Mouse (Mus musculus): Measurements from ENCODE around the gene Mkrn1. TPM values are rescaled to one million over a fixed set of nuclear protein-coding genes. Genes with fewer than 3 reads are reported as not detected.

Mkrn1 gene
- 219 TPM for polyA plus RNA-seq (2017; shearing (Covaris generic))

DNA sequence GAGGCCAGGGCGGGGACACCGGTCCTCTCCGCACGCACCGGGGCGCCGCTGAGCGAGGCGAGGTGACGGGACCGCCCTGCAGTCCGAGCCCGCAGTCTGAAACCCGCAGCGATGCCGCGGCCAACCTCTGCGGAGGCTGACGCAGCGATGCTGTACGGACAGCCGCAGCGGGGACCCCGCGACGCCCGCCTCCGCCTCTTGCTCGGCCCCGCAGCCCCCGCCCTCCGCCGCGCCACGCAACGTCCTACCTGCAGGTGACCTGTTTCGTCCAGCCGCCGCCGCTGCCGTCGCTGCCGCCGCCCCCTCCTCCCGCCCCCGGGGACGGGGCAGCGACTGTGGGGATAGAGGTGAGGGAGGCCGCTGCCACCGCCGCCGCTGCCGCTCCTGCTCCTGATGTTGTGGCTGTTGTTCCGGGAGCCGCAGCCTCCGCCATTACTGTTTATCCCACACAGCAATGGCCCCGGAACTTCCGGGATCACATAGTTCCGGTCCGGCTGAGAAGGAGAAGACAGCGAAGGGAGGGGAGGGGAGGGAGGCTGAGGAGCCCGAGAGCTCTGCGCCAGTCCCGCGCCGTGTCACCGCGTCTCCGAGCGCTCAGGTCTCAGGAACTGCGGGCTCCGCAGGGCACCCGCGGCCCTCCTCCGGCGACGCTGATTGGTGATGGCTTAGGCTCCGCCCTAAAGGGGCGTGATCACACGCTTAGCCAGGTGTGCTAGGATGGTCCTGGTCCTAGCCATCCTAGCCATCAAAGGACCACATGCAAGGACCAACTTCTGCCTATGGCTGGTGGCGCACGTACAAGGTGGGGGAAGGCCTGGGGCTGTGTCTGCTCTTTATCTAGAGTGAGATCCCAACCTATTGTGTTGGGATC, at the start of gene Mkrn1:
Gene Mkrn1, minus strand, starts transcription at position 612 of the 871 bp plus-strand sequence.

DNA sequence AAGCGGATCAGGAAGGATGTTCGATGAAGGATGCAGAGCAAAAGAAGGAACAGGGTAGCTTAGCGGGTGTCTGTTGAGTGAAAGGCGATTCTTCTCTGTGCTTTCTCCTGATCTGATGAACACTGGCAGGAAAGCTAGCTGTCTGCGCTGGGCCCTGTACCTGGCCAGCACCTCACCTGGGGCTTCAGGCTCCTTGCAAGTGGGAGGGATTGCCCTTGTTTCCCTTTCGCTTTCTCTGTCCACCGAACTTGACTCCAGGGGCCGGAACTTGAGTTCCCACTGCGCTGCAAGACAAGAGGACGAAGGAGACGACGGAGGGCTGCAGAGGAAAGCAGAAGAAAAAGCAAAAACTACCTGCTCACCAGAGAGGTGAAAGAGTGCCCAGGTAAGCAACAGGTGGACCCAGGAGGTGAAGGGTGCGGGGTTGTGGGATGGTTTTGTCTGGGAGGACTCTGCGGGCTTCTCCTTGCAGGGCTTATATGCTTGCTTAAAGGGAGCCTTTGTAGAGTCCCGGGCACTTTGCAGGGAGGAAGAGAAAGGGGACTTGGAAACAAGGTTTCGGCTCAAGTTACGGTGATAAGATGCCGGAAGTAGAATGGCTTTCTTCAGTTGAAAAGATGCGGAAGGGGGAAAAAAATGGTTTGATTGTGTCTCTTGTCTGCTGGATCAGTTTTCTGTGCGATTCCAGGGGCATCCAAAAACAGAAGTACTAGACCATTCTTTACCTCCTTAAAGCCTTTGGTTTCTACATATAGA, 39.0 kb downstream of the Mkrn1 start, which contains the start of gene Rab19:
Gene Rab19, plus strand, starts transcription at position 51 of the 756 bp plus-strand sequence.

DNA sequence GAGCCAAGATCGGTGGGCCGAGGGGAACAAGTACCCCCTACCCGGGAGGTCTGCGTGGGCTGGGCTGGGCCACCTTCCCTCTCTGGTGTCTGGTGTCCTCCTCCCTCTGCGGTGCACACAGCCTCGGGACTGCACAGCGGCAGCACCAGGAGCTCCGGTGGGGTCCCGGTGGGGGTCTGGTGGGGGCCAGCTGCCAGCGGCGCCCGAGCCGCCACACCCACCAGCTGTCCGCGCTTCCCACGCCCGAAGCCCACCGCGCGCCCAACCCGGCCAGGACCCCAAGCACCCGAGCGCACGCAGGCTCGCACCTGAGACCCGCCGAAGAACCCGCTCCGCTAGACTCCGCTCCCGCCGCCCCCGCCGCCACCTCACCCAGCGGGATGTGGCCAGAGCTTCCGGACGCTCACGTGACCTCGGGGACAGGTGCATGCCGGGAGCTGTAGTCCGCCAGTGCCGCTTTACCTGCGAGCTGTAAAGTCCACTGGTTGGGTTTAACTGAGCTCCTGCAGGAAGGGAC, 42.9 kb downstream of the Mkrn1 start, which contains the start of gene Slc37a3:
Gene Slc37a3, minus strand, starts transcription at position 365 of the 517 bp plus-strand sequence.

Other genes with a start within 250 kb of the Mkrn1 start
- gene Kdm7a, start 213.7 kb downstream of the Mkrn1 start, polyA plus RNA-seq (2017; shearing (Covaris generic)): 67.2 TPM
- 74.9 TPM for gene Slc37a3, start 42.8 kb downstream of the Mkrn1 start, polyA plus RNA-seq (2017; shearing (Covaris generic))
- 32.8 TPM for gene Rab19, start 39.3 kb downstream of the Mkrn1 start, polyA plus RNA-seq (2017; shearing (Covaris generic))
- not detected for gene Dennd2a, start 137.4 kb upstream of the Mkrn1 start, polyA plus RNA-seq (2017; shearing (Covaris generic))
- gene Adck2, start 153.4 kb upstream of the Mkrn1 start, polyA plus RNA-seq (2017; shearing (Covaris generic)): 40.0 TPM
- gene Gm42420, start 165.3 kb upstream of the Mkrn1 start, polyA plus RNA-seq (2017; shearing (Covaris generic)): not detected
- gene Ndufb2, start 172.1 kb upstream of the Mkrn1 start, polyA plus RNA-seq (2017; shearing (Covaris generic)): 95.5 TPM

All from effector memory CD4-positive, alpha-beta T cell, adult 5 months (primary cell).